Mouse (Mus musculus): ENCODE measurements at regions not wholly inside any gene's neighbourhood (a gene's known extent, or its start where the extent isn't known, plus 50 kb on each side); places are given as distances from the start of the nearest gene placed in this dataset.
"Not testable (repeated sequence)": the region's sequence is repeated elsewhere in the genome, so short reads cannot be mapped to it uniquely, and the experiment has no call there.

DNA sequence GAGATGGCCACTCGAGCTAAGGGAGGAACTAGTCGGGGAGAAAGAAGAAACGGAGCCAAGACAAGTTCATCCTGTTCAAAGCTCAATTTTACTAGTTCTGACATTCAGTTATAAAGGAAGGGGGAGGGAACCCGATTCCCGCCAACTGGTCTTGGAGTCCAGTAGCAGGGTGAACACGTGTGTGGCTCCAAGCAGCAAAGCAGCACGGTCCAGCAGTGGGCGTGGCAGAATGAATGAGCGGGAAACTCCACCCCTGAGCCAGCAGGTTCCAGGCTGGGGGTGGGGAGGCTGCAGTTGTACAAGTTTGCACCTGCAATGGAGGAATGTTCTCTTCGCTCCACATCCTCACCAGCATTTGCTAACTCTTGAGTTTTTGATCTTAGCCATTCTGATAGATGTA is 108.8 kb upstream of the Adgrf1 start:
- not testable (repeated sequence) for TF ChIP-seq CTCF, POLR2A (IDR thresholded peaks at IDR 0.05; ENCODE audit: insufficient read depth, low read depth, low read length)

Data from olfactory bulb, adult 2 months (tissue).